Mouse (Mus musculus) layer of hippocampus, adult 8-10 months (tissue): ENCODE measurements around the gene Lamc1. TPM values are rescaled to one million over a fixed set of nuclear protein-coding genes. Genes with fewer than 3 reads are reported as not detected.

ENCODE experiments used
- DNase-seq, 2 experiments: peaks; one replicate each; pipeline ENCODE4 v3.0.0; 2022; ENCODE audit warnings: low spot score in 2 of 2
- total RNA-seq, 4 experiments: library from RNA; stranded (reverse); gene quantifications; 2 replicates each; pipeline ENCODE4 v1.2.4; 2022

Lamc1 gene
- total RNA-seq, 4 experiments from 2014 or later: 25.3 to 32.3 (median 28.6) TPM

GRCm38 (mm10) chr1:153265579-153265978 is 67.0 kb downstream of the Lamc1 start:
- no peak for DNase-seq

GRCm38 (mm10) chr1:153265066-153265465 is 67.5 kb downstream of the Lamc1 start:
- no peak for DNase-seq

- no peak for DNase-seq
Measured at GRCm38 (mm10) chr1:153259752-153260300, 72.8 kb downstream of the Lamc1 start.

- no peak for DNase-seq
Measured at GRCm38 (mm10) chr1:153252540-153253210, 79.9 kb downstream of the Lamc1 start.

GRCm38 (mm10) chr1:153251590-153252206 is 80.9 kb downstream of the Lamc1 start:
- DNase-seq: no peak

GRCm38 (mm10) chr1:153241346-153241745 is 91.2 kb downstream of the Lamc1 start:
- DNase-seq: no peak

GRCm38 (mm10) chr1:153235576-153235975 is 97.0 kb downstream of the Lamc1 start:
- DNase-seq: no peak

- no peak for DNase-seq
Measured at GRCm38 (mm10) chr1:153231681-153232080, 100.9 kb downstream of the Lamc1 start.

- DNase-seq: no peak
Measured at GRCm38 (mm10) chr1:153227916-153228315, 104.7 kb downstream of the Lamc1 start.

- no peak for DNase-seq
Measured at GRCm38 (mm10) chr1:153227096-153227495, 105.5 kb downstream of the Lamc1 start.

- peak; percentile 36 to 50 for DNase-seq
Measured at GRCm38 (mm10) chr1:153225786-153226725, 106.5 kb downstream of the Lamc1 start.

GRCm38 (mm10) chr1:153224331-153224730 is 108.3 kb downstream of the Lamc1 start:
- DNase-seq: no peak

GRCm38 (mm10) chr1:153219376-153219775 is 113.2 kb downstream of the Lamc1 start:
- DNase-seq: no peak

GRCm38 (mm10) chr1:153216516-153216915 is 116.1 kb downstream of the Lamc1 start:
- DNase-seq: no peak

GRCm38 (mm10) chr1:153215676-153216075 is 116.9 kb downstream of the Lamc1 start:
- no peak for DNase-seq

GRCm38 (mm10) chr1:153210992-153211391 is 121.6 kb downstream of the Lamc1 start:
- no peak for DNase-seq

GRCm38 (mm10) chr1:153210198-153210597 is 122.4 kb downstream of the Lamc1 start:
- no peak for DNase-seq

- DNase-seq: no peak
Measured at GRCm38 (mm10) chr1:153202195-153202594, 130.4 kb downstream of the Lamc1 start.

GRCm38 (mm10) chr1:153201448-153201847 is 131.1 kb downstream of the Lamc1 start:
- no peak for DNase-seq

GRCm38 (mm10) chr1:153197316-153197850 is 135.2 kb downstream of the Lamc1 start:
- no peak for DNase-seq

- no peak for DNase-seq
Measured at GRCm38 (mm10) chr1:153192945-153193344, 139.6 kb downstream of the Lamc1 start.
